Mouse (Mus musculus): ENCODE measurements around the gene Hmga2. TPM values are rescaled to one million over a fixed set of nuclear protein-coding genes. Genes with fewer than 3 reads are reported as not detected.

Gene Hmga2
- polyA plus RNA-seq, 1 experiment from 2014 or later, result 89.2 TPM

- Histone ChIP-seq H3K9me3 (peaks cover 5% of the 10 kb centered on the region; the same call in 1 of the 2 replicates), H3K9ac (no peak overlapping the region), H3K36me3 (no peaks in the 10 kb centered on the region), H3K27ac (no peak overlapping the region), H3K4me3 (no peak overlapping the region), H3K4me1 (peaks cover 6% of the 10 kb centered on the region; the same call in 1 of the 2 replicates), H3K4me2 (replicated peaks) (no peak overlapping the region), H3K27me3 (no peaks in the 10 kb centered on the region)
- no peak for ATAC-seq (ENCODE audit: insufficient number of reproducible peaks, insufficient read depth, low FRiP score, low TSS enrichment)
- WGBS, result 39% methylated on average over 3 of the region's 3 CpGs
Observed at GRCm38 (mm10) chr10:120489611-120490010, 13.3 kb upstream of the Hmga2 start.

- no peak for ATAC-seq (ENCODE audit: insufficient number of reproducible peaks, insufficient read depth, low FRiP score, low TSS enrichment)
- no peaks in the 10 kb centered on the region for H3K36me3 ChIP-seq
- H3K4me1 ChIP-seq, result peaks cover 6% of the 10 kb centered on the region; the same call in 1 of the 2 replicates
- no peak overlapping the region for H3K27ac ChIP-seq
- H3K4me3 ChIP-seq, result no peak overlapping the region
- H3K27me3 ChIP-seq, result no peaks in the 10 kb centered on the region
- no peak overlapping the region for H3K9ac ChIP-seq
- 57% methylated on average over 4 of the region's 4 CpGs for WGBS
- H3K9me3 ChIP-seq, result peaks cover 5% of the 10 kb centered on the region; the same call in 1 of the 2 replicates
- no peak overlapping the region for H3K4me2 ChIP-seq (replicated peaks)
Observed at GRCm38 (mm10) chr10:120488526-120488925, 12.3 kb upstream of the Hmga2 start.

DNA sequence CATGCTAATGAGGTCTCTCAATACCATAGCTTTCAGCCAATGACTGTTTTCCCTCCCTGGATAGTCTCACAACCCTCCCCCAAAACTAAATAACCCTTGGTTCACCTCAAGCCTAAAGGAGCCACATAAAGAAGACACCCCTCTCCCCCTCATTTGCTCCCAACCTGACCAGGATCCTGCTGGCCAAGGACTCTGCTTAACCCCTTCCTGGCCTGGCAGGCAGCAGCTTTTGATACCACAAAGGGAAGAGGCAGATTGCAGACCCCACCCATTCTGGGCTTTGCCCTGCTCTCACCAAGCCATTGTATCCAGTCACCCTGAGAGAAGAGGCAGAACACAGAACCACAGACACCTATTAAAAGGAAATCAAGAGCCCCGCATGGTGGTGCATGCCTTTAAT, 11.6 kb upstream of the Hmga2 start:
- Histone ChIP-seq H3K9ac (no peak overlapping the region), H3K4me1 (peaks cover 6% of the 10 kb centered on the region; the same call in 1 of the 2 replicates), H3K4me2 (replicated peaks) (no peak overlapping the region), H3K4me3 (no peak overlapping the region), H3K36me3 (no peaks in the 10 kb centered on the region), H3K9me3 (peaks cover 5% of the 10 kb centered on the region; the same call in 1 of the 2 replicates), H3K27me3 (no peaks in the 10 kb centered on the region), H3K27ac (no peak overlapping the region)
- ATAC-seq (ENCODE audit: insufficient number of reproducible peaks, insufficient read depth, low FRiP score, low TSS enrichment), result no peak
- 94% methylated on average over 1 of the region's 1 CpGs for WGBS

DNA sequence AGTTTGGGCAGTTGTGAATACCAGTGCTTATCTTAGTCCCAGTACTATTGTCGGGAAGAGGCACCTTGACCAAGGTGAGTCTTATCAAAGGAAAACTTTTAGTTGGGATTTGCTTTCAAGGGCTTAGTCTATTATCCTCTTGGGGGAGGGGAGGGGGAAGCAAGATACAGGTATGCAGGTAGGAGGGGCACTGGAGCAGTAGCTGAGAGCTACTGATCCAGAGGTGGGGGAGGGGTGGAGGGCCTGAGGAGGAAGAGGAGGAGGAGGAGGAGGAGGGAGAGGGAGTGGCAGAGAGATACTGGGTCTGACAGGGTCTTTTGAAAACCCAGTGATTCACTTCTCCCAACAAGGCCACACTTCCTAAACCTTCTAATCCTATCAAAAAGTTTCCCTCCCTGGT, 9.2 kb upstream of the Hmga2 start:
- Histone ChIP-seq H3K27me3 (no peaks in the 10 kb centered on the region), H3K4me2 (replicated peaks) (no peak overlapping the region), H3K4me1 (peaks cover 6% of the 10 kb centered on the region; the same call in 1 of the 2 replicates), H3K9me3 (peaks cover 5% of the 10 kb centered on the region; the same call in 1 of the 2 replicates), H3K9ac (no peak overlapping the region), H3K27ac (no peak overlapping the region), H3K36me3 (no peaks in the 10 kb centered on the region), H3K4me3 (no peak overlapping the region)
- 77% methylated on average over 1 of the region's 1 CpGs for WGBS
- no peak for ATAC-seq (ENCODE audit: insufficient number of reproducible peaks, insufficient read depth, low FRiP score, low TSS enrichment)

DNA sequence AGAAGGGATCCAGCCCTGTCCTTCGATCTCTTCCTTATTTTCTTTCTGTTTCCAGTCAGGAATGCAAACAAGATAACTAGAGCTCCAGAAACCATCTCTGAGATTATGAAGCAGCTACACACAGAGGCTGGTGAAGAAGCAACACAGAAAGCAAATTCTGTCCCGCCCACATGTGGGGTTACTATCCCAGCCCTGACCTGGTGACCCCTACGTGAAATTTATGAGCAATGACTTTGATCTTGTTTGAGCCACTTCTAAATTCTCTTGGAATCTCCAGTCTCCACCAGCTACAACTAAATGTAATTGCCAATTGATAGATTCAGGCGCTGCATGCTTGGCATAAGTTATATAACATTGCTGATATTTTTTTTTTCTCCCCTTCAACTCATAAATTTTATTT, 7.9 kb upstream of the Hmga2 start:
- Histone ChIP-seq H3K4me2 (replicated peaks) (no peak overlapping the region), H3K4me1 (no peaks in the 10 kb centered on the region), H3K27me3 (no peaks in the 10 kb centered on the region), H3K9me3 (peaks cover 5% of the 10 kb centered on the region; the same call in 1 of the 2 replicates), H3K9ac (no peak overlapping the region), H3K36me3 (no peaks in the 10 kb centered on the region), H3K4me3 (no peak overlapping the region), H3K27ac (no peak overlapping the region)
- ATAC-seq (ENCODE audit: insufficient number of reproducible peaks, insufficient read depth, low FRiP score, low TSS enrichment), result no peak
- 70% methylated on average over 4 of the region's 4 CpGs for WGBS

DNA sequence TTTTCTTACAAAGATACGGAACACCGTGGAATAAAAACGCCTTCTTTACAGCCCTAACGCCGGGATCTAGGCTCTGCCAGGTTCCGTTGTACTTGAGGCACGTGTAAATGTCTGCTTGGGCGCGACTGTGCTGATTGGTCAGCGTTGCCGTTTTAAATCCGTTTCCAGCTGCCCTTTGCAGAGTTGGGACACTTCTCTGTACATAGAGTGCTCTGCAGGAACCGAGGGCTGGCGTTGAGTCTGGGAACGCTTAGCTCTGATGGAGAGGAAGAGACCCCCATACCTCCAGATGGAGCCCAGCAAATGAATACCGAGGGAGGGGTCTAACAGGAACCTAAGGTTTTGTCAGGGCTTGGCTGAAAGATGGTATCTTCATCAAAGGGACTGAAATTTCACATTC, 1.9 kb upstream of the Hmga2 start:
- H3K27me3 ChIP-seq, result no peaks in the 10 kb centered on the region
- H3K4me1 ChIP-seq, result peaks cover 7% of the 10 kb centered on the region
- peak overlapping the region; percentile 87 for H3K4me2 ChIP-seq (replicated peaks)
- peak overlapping the region; percentile 94 for H3K4me3 ChIP-seq
- WGBS, result under 1% methylated on average over 16 of the region's 16 CpGs
- no peak overlapping the region for H3K9ac ChIP-seq
- peak overlapping the region; percentile 72; the same call in 1 of the 2 replicates for H3K27ac ChIP-seq
- ATAC-seq (ENCODE audit: insufficient number of reproducible peaks, insufficient read depth, low FRiP score, low TSS enrichment), result no peak
- no peaks in the 10 kb centered on the region for H3K9me3 ChIP-seq
- H3K36me3 ChIP-seq, result no peaks in the 10 kb centered on the region

GRCm38 (mm10) chr10:120477501-120477900, 1.2 kb upstream of the Hmga2 start:
- ATAC-seq (ENCODE audit: insufficient number of reproducible peaks, insufficient read depth, low FRiP score, low TSS enrichment), result no peak
- Histone ChIP-seq H3K27ac (peak overlapping the region; percentile 99), H3K9me3 (no peaks in the 10 kb centered on the region), H3K4me1 (peaks cover 12% of the 10 kb centered on the region), H3K9ac (peak overlapping the region; percentile 97), H3K27me3 (no peaks in the 10 kb centered on the region), H3K4me3 (peak overlapping the region; percentile 94), H3K4me2 (replicated peaks) (peak overlapping the region; percentile 87), H3K36me3 (no peaks in the 10 kb centered on the region)
- WGBS, result under 1% methylated on average over 21 of the region's 21 CpGs

DNA sequence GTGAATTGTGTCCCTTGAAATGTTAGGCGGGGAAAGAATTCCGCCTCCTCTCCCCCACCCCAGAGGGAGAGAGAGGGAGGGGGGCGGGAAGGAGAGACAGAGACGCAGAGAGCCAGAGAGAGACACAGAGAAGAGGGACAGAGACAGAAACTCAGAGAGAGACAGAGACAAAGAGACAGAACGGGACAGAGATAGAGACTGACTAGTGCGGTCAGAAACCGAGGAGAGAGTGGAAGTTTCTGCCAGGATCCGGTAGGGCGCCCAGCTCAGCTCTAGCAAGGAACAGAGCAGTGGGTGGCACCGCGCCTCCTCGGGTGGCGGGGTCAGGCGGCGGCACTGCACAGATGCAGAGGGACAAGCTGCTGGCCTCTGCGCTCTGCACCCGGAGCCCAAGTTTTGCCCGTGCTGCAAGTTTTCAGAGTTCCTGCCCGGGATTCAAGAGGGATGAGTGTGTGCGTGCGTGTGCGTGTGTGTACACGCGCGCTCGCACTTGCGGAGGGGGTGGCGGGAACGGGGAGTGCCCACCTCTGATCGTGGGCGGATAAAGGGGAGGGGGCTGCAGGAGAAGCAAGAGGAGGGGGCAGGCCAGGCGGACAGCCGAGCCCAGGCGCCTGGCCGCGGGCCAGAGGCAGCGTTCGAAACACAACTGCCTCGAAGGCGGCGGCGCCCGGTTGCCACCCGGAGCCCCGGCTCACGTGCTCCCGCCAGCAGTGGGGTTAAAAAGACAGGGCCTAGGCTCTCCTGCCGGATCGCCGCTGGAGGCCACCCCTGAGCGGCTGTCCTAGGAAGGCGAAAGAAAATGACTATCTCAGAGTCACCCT, 457 bp upstream of the Hmga2 start:
- no peaks in the 10 kb centered on the region for H3K9me3 ChIP-seq
- no peaks in the 10 kb centered on the region for H3K36me3 ChIP-seq
- peaks cover 12% of the 10 kb centered on the region for H3K4me1 ChIP-seq
- peak overlapping the region; percentile 97 for H3K9ac ChIP-seq
- under 1% methylated on average over 51 of the region's 52 CpGs for WGBS
- peak overlapping the region; percentile 94 for H3K4me3 ChIP-seq
- no peaks in the 10 kb centered on the region for H3K27me3 ChIP-seq
- peak overlapping the region; percentile 99 for H3K27ac ChIP-seq
- peak; percentile 73 for ATAC-seq (ENCODE audit: insufficient number of reproducible peaks, insufficient read depth, low FRiP score, low TSS enrichment)
- peak overlapping the region; percentile 87 for H3K4me2 ChIP-seq (replicated peaks)

DNA sequence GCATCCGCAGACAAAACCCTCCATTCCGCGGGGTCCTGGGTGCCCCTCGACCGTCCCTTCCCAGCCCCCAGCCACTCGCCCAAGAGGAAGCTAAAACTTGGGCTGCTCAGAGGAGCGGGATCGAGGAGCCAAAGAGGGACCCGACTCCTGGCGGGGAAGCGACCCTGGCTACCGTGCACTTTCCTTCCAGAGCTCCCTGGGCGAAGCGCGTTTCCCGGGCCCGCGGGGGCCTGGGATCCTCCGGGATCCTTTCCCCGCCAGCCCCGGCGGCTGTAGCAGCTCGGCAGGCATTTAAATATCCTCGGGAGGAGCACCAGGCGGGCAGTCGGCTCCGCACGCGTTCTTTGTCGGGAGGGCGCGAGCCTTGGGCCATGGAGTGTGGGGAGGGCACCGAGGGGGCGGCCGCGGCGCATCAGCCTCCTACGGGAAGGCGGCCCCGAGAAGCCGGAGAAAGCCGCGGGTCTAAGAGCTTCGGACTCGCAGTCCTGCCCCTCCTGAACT, 1.2 kb downstream of the Hmga2 start:
- H3K9me3 ChIP-seq, result no peaks in the 10 kb centered on the region
- H3K4me2 ChIP-seq (replicated peaks), result peak overlapping the region; percentile 87
- H3K27me3 ChIP-seq, result no peaks in the 10 kb centered on the region
- H3K4me1 ChIP-seq, result peaks cover 12% of the 10 kb centered on the region
- H3K9ac ChIP-seq, result peak overlapping the region; percentile 97
- ATAC-seq (ENCODE audit: insufficient number of reproducible peaks, insufficient read depth, low FRiP score, low TSS enrichment), result no peak
- H3K27ac ChIP-seq, result peak overlapping the region; percentile 99
- H3K4me3 ChIP-seq, result peak overlapping the region; percentile 94
- no peaks in the 10 kb centered on the region for H3K36me3 ChIP-seq
- under 1% methylated on average over 45 of the region's 45 CpGs for WGBS

DNA sequence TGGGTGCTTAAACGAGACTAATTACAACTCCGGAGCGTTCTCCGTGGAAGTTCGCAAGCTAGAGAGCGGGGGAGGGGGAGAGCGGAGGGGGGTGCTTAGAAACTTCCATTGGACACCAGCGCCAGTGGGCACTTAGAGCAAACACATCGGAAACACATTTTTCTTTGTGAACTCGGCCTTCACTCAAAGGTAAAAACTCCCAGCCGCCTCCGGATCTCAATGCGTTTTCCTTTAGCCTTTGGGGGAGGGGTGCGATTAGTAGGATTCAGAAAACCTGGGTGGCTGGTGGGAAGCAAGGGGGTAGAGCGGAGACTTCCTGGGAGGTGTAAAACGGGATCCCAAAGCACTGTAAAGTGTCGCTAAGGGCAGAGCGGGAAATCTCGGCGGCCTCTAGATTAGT, 2.0 kb downstream of the Hmga2 start:
- ATAC-seq (ENCODE audit: insufficient number of reproducible peaks, insufficient read depth, low FRiP score, low TSS enrichment), result no peak
- under 1% methylated on average over 20 of the region's 20 CpGs for WGBS
- H3K9ac ChIP-seq, result peak overlapping the region; percentile 97
- H3K4me3 ChIP-seq, result peak overlapping the region; percentile 94
- no peaks in the 10 kb centered on the region for H3K27me3 ChIP-seq
- peaks cover 12% of the 10 kb centered on the region for H3K4me1 ChIP-seq
- peak overlapping the region; percentile 87 for H3K4me2 ChIP-seq (replicated peaks)
- peaks cover 5% of the 10 kb centered on the region for H3K36me3 ChIP-seq
- peak overlapping the region; percentile 99 for H3K27ac ChIP-seq
- no peaks in the 10 kb centered on the region for H3K9me3 ChIP-seq

- Histone ChIP-seq H3K9me3 (no peaks in the 10 kb centered on the region), H3K4me3 (peak overlapping the region; percentile 94), H3K36me3 (peaks cover 14% of the 10 kb centered on the region), H3K4me2 (replicated peaks) (peak overlapping the region; percentile 87), H3K9ac (peak overlapping the region; percentile 50), H3K27me3 (no peaks in the 10 kb centered on the region), H3K27ac (peak overlapping the region; percentile 54), H3K4me1 (peaks cover 13% of the 10 kb centered on the region)
- WGBS, result 17% methylated on average over 4 of the region's 4 CpGs
- no peak for ATAC-seq (ENCODE audit: insufficient number of reproducible peaks, insufficient read depth, low FRiP score, low TSS enrichment)
Observed at GRCm38 (mm10) chr10:120473218-120473617, 3.1 kb downstream of the Hmga2 start.

GRCm38 (mm10) chr10:120472606-120473005, 3.7 kb downstream of the Hmga2 start:
- peak overlapping the region; percentile 94 for H3K4me3 ChIP-seq
- H3K27ac ChIP-seq, result no peak overlapping the region
- no peaks in the 10 kb centered on the region for H3K27me3 ChIP-seq
- peaks cover 11% of the 10 kb centered on the region for H3K4me1 ChIP-seq
- ATAC-seq (ENCODE audit: insufficient number of reproducible peaks, insufficient read depth, low FRiP score, low TSS enrichment), result no peak
- H3K9me3 ChIP-seq, result no peaks in the 10 kb centered on the region
- peaks cover 14% of the 10 kb centered on the region for H3K36me3 ChIP-seq
- H3K4me2 ChIP-seq (replicated peaks), result peak overlapping the region; percentile 87
- 73% methylated on average over 2 of the region's 2 CpGs for WGBS
- peak overlapping the region; percentile 50; the same call in 1 of the 2 replicates for H3K9ac ChIP-seq

Data from embryonic facial prominence, embryonic 12.5 days (tissue).